Mouse (Mus musculus) urinary bladder, adult 2 months (tissue): ENCODE results near the gene Synj2. TPM values are rescaled to one million over a fixed set of nuclear protein-coding genes. Genes with fewer than 3 reads are reported as not detected.

ENCODE experiments used
- DNase-seq: peaks from one replicate; pipeline ENCODE4 v3.0.0; 2022; ENCODE audit warnings: low spot score
- polyA plus RNA-seq: library from polyadenylated mRNA; depleted of rRNA; stranded (reverse); fragments of >200 nt; gene quantifications from 2 replicates; pipeline ENCODE4 v1.2.3, GENCODE M21; 2012; rRNA removed

Synj2 gene
- polyA plus RNA-seq, 1 experiment: 17.3 TPM

- no peak for DNase-seq
Observed at GRCm38 (mm10) chr17:6036872-6037271, 95.8 kb downstream of the Synj2 start.

GRCm38 (mm10) chr17:6037507-6037906, 96.4 kb downstream of the Synj2 start:
- no peak for DNase-seq

GRCm38 (mm10) chr17:6052801-6053200, 111.7 kb downstream of the Synj2 start:
- no peak for DNase-seq

- no peak for DNase-seq
Observed at GRCm38 (mm10) chr17:6054934-6055355, 113.9 kb downstream of the Synj2 start.

GRCm38 (mm10) chr17:6062793-6063192, 121.7 kb downstream of the Synj2 start:
- DNase-seq: no peak

- DNase-seq: no peak
Observed at GRCm38 (mm10) chr17:6063532-6063931, 122.5 kb downstream of the Synj2 start.

- DNase-seq: no peak
Observed at GRCm38 (mm10) chr17:6066021-6066420, 124.9 kb downstream of the Synj2 start.

GRCm38 (mm10) chr17:6067613-6068012, 126.5 kb downstream of the Synj2 start:
- no peak for DNase-seq

GRCm38 (mm10) chr17:6069866-6070265, 128.8 kb downstream of the Synj2 start:
- no peak for DNase-seq

GRCm38 (mm10) chr17:6073405-6073804, 132.3 kb downstream of the Synj2 start:
- DNase-seq: no peak

GRCm38 (mm10) chr17:6079287-6080122, 138.4 kb downstream of the Synj2 start, which contains the start of the genes Serac1 and Gtf2h5:
TSS of gene Serac1 (minus strand) at chr17:6079741.
TSS of gene Gtf2h5 (plus strand) at chr17:6079786.
- DNase-seq: peak; percentile 98

- DNase-seq: no peak
Observed at GRCm38 (mm10) chr17:6083323-6083890, 142.3 kb downstream of the Synj2 start.

GRCm38 (mm10) chr17:6091604-6092003, 150.5 kb downstream of the Synj2 start:
- DNase-seq: no peak

Other genes with a start within 250 kb of the Synj2 start
- gene Snx9, start 100.0 kb upstream of the Synj2 start, polyA plus RNA-seq: 51.0 and 51.8 TPM in 2 replicates
- 5.8 and 6.7 TPM in 2 replicates for gene Serac1, start 138.5 kb downstream of the Synj2 start, polyA plus RNA-seq
- 50.7 and 50.9 TPM in 2 replicates for gene Gtf2h5, start 138.5 kb downstream of the Synj2 start, polyA plus RNA-seq
- gene Tulp4, start 165.2 kb downstream of the Synj2 start, polyA plus RNA-seq: 42.4 and 52.4 TPM in 2 replicates